Mouse (Mus musculus) limb, embryonic 12.5 days (tissue): ENCODE results near the gene Atp4b. TPM values are rescaled to one million over a fixed set of nuclear protein-coding genes. Genes with fewer than 3 reads are reported as not detected.

Source experiments
- ATAC-seq: fragments of 200-750 bp; cut with Nextera tagmentation; 2 replicates; pipeline ENCODE4 v1.8.0; 2017; ENCODE audit warnings: low read depth, moderate TSS enrichment; ENCODE audit not compliant: insufficient number of reproducible peaks, insufficient read depth, low FRiP score, low TSS enrichment
- H3K27ac ChIP-seq: fragments of 300-500 bp; sonication (generic); 2 replicates; pipeline ENCODE4 v1.5.1; 2016; ENCODE audit warnings: mild to moderate bottlenecking, moderate library complexity
- H3K27me3 ChIP-seq: fragments of 300-500 bp; sonication (generic); 2 replicates; pipeline ENCODE4 v1.6.1; 2016; ENCODE audit warnings: mild to moderate bottlenecking, moderate library complexity
- H3K36me3 ChIP-seq: fragments of 300-500 bp; sonication (generic); 2 replicates; pipeline ENCODE4 v1.6.1; 2016; ENCODE audit warnings: mild to moderate bottlenecking, moderate library complexity
- H3K4me1 ChIP-seq: fragments of 300-500 bp; sonication (generic); replicated peaks from 2 replicates; pipeline ENCODE4 v1.6.1; 2016
- H3K4me2 ChIP-seq: fragments of 300-500 bp; sonication (generic); 2 replicates; pipeline ENCODE4 v1.6.1; 2016; ENCODE audit warnings: mild to moderate bottlenecking, moderate library complexity
- H3K4me3 ChIP-seq: fragments of 300-500 bp; sonication (generic); replicated peaks from 2 replicates; pipeline ENCODE4 v1.5.1; 2016; ENCODE audit warnings: mild to moderate bottlenecking
- H3K9ac ChIP-seq: fragments of 300-500 bp; sonication (generic); replicated peaks from 2 replicates; pipeline ENCODE4 v1.6.1; 2016; ENCODE audit warnings: mild to moderate bottlenecking, moderate library complexity
- H3K9me3 ChIP-seq: fragments of 300-500 bp; sonication (generic); 2 replicates; pipeline ENCODE4 v1.6.1; 2016; ENCODE audit warnings: mild to moderate bottlenecking, moderate library complexity
- whole genome bisulfite sequencing: fragments of 180-500 bp; shearing (Covaris S2); methylation state at CpG from one replicate; pipeline ENCODE4 v1.1.7; 2016; 5-methylcytosine and 5-hydroxymethylcytosine counted together
- polyA plus RNA-seq: library from polyadenylated mRNA; unstranded; fragments of >200 nt; fragmentation: Nextera tagmentation; extraction: Ambion mirVana; gene quantifications from 2 replicates; pipeline ENCODE4 v1.2.1, GENCODE M21; 2016

Gene Atp4b
- polyA plus RNA-seq, 1 experiment from 2014 or later: not detected

DNA sequence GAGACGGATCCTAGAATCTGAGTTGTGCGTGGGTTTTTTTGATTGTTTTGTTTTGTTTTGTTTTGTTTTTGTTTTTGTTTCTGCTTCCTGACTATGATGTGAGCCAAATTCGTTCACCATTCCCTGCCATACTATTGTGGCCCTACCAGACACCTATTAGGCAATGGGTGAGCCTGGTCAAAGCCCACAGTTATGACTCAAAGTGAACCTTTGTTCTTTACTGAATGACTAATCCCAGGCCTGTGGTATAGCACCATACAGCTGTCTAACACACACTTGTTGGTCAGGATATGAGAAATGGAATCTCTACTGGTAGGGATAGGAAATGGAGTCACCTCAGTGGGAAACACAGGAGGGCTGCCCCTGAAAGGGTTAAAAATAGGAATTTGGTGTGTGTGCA lies 14.1 kb downstream of the Atp4b start:
- Histone ChIP-seq H3K9me3 (no peaks in the 10 kb centered on the region), H3K4me3 (no peak overlapping the region), H3K27ac (no peak overlapping the region), H3K27me3 (no peaks in the 10 kb centered on the region), H3K9ac (no peak overlapping the region), H3K4me2 (no peak overlapping the region), H3K36me3 (peaks cover 30% of the 10 kb centered on the region), H3K4me1 (no peaks in the 10 kb centered on the region)
- WGBS: 90% methylated on average over 3 of the region's 3 CpGs
- no peak for ATAC-seq

DNA sequence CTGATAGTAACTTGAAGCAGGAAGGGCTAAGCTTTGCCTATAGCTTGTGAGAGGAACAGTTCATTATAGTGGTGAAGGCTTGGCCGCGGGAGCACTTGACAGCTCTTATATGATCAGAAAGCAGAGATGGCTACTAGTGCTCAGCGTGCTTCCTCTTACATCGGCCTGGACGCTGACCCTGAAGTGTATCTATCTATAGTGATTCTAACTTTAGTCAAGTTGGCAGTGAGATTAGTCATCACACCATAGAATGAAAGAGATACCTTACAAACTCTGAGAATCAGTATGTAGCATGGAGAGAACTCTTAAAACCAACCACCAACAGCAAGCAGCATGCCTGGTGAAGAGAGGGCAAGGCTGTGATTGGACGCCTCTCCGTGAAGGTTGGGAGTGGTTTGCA lies 15.0 kb downstream of the Atp4b start:
- Histone ChIP-seq H3K27me3 (no peaks in the 10 kb centered on the region), H3K4me1 (no peaks in the 10 kb centered on the region), H3K4me3 (no peak overlapping the region), H3K9me3 (no peaks in the 10 kb centered on the region), H3K4me2 (no peak overlapping the region), H3K36me3 (peaks cover 39% of the 10 kb centered on the region), H3K27ac (no peak overlapping the region), H3K9ac (no peak overlapping the region)
- no peak for ATAC-seq
- 88% methylated on average over 7 of the region's 7 CpGs for WGBS

DNA sequence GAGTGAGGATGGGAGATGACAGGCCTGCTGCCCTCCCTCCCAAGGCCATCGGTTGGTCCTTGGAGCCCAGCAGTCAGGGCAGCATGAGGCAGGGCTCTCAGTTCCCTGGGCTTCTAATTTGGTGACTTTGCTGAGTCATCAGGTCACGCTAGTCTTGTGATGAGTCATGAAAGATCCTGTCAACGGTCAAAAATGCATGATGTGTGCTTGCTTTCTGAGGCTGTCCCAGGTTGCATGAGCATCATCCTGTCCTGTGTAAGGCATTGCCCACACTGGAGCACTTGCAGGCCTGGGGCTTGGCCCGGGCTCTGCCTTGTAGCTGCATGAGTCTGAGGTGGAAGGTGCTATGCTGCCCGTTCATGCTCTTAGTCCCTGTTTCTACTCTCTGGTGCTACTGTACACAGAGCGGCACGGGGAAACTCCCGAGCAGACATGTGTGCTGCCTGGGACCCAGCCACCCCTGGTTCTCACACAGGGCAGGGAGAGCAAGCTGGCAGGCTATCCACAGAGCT lies 23.4 kb downstream of the Atp4b start:
- ATAC-seq: no peak

DNA sequence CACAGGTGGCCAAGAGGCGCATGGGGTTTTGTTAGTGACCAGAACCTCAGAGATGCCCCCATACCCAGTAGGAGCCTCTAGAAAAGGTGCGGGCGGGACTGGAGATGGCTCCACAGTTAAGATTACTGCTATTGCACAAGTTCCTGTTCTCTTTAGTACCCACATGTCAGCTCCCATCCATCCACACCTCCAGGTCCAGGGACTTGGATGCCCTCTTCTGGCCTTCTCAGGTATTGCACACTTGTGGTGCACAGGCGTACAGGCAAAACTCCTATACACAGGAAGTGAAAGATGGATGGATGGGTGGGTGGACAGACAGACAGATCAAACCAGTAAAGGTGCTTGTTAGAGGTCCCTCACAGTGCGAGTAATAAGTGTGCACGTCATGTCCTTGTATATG lies 34.8 kb downstream of the Atp4b start:
- H3K4me2 ChIP-seq: no peak overlapping the region
- H3K4me1 ChIP-seq: no peaks in the 10 kb centered on the region
- ATAC-seq: no peak
- H3K9ac ChIP-seq: no peak overlapping the region
- H3K9me3 ChIP-seq: 0 out of 2 replicates have a peak, but pooled peaks cover 5% of the 10 kb centered on the region
- WGBS: 97% methylated on average over 6 of the region's 6 CpGs
- no peak overlapping the region for H3K27ac ChIP-seq
- H3K27me3 ChIP-seq: no peaks in the 10 kb centered on the region
- no peak overlapping the region for H3K4me3 ChIP-seq
- H3K36me3 ChIP-seq: peaks cover 97% of the 10 kb centered on the region

More for the DNA sequence above, 23.4 kb downstream of the Atp4b start:
- Histone ChIP-seq H3K27me3 (no peaks in the 10 kb centered on the region), H3K9me3 (no peaks in the 10 kb centered on the region), H3K4me3 (no peak overlapping the region), H3K36me3 (peaks cover 94% of the 10 kb centered on the region), H3K9ac (no peak overlapping the region), H3K27ac (no peak overlapping the region), H3K4me2 (no peak overlapping the region), H3K4me1 (no peaks in the 10 kb centered on the region)
- WGBS: 90% methylated on average over 8 of the region's 8 CpGs

DNA sequence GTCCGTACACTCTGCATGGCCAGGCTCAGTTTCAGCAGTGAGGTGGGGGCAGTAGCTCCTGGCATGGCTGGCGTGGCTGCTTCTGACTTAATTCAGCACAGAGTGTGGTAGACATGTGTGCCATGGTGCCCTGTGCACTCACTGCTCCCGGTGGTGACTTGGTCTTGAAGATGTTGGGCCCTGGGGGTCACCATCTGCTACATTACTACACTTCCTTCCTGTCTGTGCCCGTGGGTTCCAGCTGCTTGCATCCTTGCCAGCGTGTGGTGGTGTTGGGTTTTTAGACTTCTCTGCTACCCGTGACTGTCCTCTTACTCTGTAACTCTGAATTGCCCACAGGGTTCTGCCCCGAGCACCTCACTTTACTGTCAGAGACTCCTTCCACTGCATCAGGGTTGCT lies 36.4 kb downstream of the Atp4b start:
- H3K9ac ChIP-seq: no peak overlapping the region
- H3K4me3 ChIP-seq: no peak overlapping the region
- peaks cover 97% of the 10 kb centered on the region for H3K36me3 ChIP-seq
- ATAC-seq: no peak
- H3K4me1 ChIP-seq: no peaks in the 10 kb centered on the region
- H3K4me2 ChIP-seq: no peak overlapping the region
- WGBS: 93% methylated on average over 7 of the region's 7 CpGs
- no peaks in the 10 kb centered on the region for H3K27me3 ChIP-seq
- H3K27ac ChIP-seq: no peak overlapping the region
- 0 out of 2 replicates have a peak, but pooled peaks cover 5% of the 10 kb centered on the region for H3K9me3 ChIP-seq

DNA sequence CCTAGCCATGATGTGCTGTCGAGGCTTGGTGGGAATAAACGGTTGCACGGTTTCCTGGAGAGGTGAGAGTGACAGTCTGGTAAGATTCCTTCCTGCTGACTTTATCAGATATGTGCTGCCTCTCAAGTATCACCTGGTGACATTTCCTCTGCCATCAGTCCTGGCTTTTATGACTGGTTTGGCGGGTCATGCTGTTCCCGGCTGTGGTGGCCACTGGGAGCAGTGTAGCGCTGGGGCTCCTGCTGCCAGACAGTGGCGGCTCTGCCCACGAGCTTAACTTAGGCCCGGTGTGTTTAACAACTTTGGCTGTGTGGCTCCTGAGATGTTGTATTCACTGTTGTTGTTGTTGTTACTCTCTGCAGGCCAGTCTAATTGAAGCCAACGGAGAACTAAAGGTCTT lies 39.9 kb downstream of the Atp4b start:
- 80% methylated on average over 10 of the region's 10 CpGs for WGBS
- no peak overlapping the region for H3K4me2 ChIP-seq
- H3K36me3 ChIP-seq: peaks cover 100% of the 10 kb centered on the region
- ATAC-seq: no peak
- no peak overlapping the region for H3K4me3 ChIP-seq
- no peak overlapping the region for H3K27ac ChIP-seq
- H3K4me1 ChIP-seq: 0 out of 2 replicates have a peak, but pooled peaks cover 2% of the 10 kb centered on the region
- H3K9me3 ChIP-seq: 0 out of 2 replicates have a peak, but pooled peaks cover 4% of the 10 kb centered on the region
- no peak overlapping the region for H3K9ac ChIP-seq
- no peaks in the 10 kb centered on the region for H3K27me3 ChIP-seq

DNA sequence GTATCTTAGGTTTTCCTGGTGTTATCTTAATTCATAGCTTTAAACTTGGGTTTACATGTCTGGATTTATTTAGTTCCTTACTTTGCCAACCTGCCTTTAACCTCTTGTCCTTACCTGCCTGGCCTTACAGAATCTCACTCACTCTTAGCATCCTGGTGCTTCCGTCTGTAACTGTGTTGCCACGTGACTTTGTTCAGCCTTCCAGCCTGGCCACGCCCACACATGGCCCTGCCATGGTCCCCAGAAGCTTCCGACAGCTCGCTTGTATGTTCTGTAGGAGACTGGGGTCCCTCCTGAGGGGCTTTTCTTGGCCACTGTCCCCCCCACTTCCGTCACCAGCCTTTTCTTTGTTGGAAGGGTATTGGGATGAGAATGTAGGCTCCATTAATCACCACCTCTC lies 40.4 kb downstream of the Atp4b start:
- Histone ChIP-seq H3K4me1 (0 out of 2 replicates have a peak, but pooled peaks cover 2% of the 10 kb centered on the region), H3K4me2 (no peak overlapping the region), H3K27ac (no peak overlapping the region), H3K9ac (no peak overlapping the region), H3K4me3 (no peak overlapping the region), H3K36me3 (peaks cover 100% of the 10 kb centered on the region), H3K27me3 (no peaks in the 10 kb centered on the region), H3K9me3 (no peaks in the 10 kb centered on the region)
- ATAC-seq: no peak
- WGBS: 82% methylated on average over 6 of the region's 6 CpGs

DNA sequence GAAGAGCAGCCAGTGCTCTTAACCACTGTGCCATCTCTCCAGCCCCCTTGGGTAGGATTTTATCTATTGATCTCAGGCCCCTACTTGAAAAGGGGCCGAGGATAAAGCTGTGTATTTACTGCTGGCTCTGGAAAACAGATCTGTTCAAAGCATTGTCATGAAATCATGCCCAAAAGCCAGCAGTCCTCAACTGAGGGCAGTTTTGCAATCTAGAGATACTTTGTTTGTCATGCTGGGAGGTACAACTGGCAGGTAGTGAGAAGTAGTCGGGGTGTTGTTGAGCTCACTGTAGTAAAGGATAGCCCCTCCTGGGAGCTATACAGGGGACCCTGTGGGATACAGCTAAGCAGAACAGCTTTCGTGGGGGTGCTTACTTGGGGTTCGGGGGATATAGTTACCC lies 42.7 kb downstream of the Atp4b start:
- Histone ChIP-seq H3K4me2 (no peak overlapping the region), H3K9ac (no peak overlapping the region), H3K4me1 (0 out of 2 replicates have a peak, but pooled peaks cover 2% of the 10 kb centered on the region), H3K36me3 (peaks cover 100% of the 10 kb centered on the region), H3K9me3 (no peaks in the 10 kb centered on the region), H3K4me3 (no peak overlapping the region), H3K27me3 (no peaks in the 10 kb centered on the region), H3K27ac (no peak overlapping the region)
- ATAC-seq: no peak
- WGBS: 87% methylated on average over 4 of the region's 4 CpGs

DNA sequence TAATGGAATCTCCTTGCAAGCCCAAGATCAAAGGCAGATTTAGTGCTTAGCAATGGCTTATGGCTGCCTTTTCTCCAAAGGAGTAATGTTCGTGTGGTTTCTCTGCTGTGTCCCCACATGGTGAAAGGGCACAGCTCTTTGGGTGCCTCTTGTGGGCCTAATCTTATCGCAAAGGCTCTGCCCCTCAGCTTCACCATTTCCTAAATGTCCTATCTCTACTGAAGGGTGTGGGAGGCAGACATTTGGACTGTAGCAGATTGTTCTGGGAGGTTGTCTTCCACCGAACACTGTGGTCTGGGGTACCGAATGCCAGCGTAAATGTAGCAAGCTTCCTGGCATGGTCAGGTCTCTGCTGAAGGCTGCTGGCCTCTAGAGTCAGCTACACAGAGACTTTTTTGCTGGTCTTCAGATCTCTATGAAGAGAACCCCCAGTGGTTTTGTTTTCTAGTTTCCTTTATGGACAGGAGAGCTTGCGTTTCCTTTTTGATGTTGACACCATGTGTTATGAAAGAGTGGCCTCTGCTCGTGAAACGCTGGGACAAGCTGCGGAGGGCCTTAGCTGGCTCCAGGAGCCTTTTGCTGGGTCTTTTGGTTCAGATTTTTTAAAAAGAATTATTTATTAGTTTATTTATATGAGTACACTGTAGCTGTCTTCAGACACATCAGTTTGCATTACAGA lies 43.3 kb downstream of the Atp4b start:
- Histone ChIP-seq H3K4me3 (no peak overlapping the region), H3K4me2 (no peak overlapping the region), H3K36me3 (peaks cover 100% of the 10 kb centered on the region), H3K9me3 (no peaks in the 10 kb centered on the region), H3K27me3 (no peaks in the 10 kb centered on the region), H3K27ac (no peak overlapping the region), H3K9ac (no peak overlapping the region), H3K4me1 (0 out of 2 replicates have a peak, but pooled peaks cover 2% of the 10 kb centered on the region)
- no peak for ATAC-seq
- 80% methylated on average over 9 of the region's 9 CpGs for WGBS

DNA sequence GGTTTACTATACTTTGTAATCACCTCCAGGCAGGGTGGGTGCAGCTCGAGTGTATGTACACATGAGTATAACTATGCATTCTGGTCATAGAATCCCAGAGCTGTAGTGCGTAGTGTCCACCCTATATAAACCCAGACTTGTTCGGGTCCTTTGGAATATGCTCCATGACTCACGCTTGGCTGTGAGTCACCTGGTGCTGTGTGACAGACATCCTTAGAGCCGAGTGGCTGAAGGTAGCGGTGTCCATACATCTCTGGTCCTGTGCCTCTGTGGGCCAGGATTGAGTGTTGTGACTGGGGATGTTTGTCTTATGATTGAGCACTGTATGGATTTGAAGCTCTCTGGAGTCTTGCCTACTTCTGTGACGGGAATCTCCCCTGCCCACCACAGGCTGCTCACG lies 44.0 kb downstream of the Atp4b start:
- ATAC-seq: no peak
- H3K9me3 ChIP-seq: no peaks in the 10 kb centered on the region
- no peak overlapping the region for H3K27ac ChIP-seq
- H3K4me1 ChIP-seq: 0 out of 2 replicates have a peak, but pooled peaks cover 2% of the 10 kb centered on the region
- H3K36me3 ChIP-seq: peaks cover 100% of the 10 kb centered on the region
- H3K9ac ChIP-seq: no peak overlapping the region
- WGBS: 87% methylated on average over 8 of the region's 8 CpGs
- no peak overlapping the region for H3K4me3 ChIP-seq
- no peak overlapping the region for H3K4me2 ChIP-seq
- H3K27me3 ChIP-seq: no peaks in the 10 kb centered on the region

DNA sequence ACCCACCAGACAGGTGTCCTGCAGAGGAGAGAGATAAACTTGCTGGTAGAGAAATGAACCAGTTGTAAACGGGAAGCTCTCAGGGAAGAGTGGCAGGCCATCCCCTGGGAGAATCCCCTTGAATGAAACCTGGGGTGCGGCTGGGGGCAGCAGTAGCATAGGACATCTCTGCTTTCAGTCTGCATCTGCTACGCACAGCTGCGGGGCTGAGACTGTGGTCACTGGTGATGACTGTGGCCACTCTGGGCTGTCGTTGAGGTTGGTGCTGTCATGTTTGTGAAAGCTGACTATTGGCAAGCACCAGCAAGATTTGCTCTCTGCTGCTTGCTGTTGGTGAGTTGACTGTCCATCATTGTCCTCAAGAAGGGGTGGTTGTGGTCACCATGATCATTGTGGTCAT lies 45.0 kb downstream of the Atp4b start:
- Histone ChIP-seq H3K4me3 (no peak overlapping the region), H3K9me3 (no peaks in the 10 kb centered on the region), H3K36me3 (peaks cover 100% of the 10 kb centered on the region), H3K4me1 (0 out of 2 replicates have a peak, but pooled peaks cover 2% of the 10 kb centered on the region), H3K27ac (no peak overlapping the region), H3K9ac (no peak overlapping the region), H3K4me2 (no peak overlapping the region), H3K27me3 (no peaks in the 10 kb centered on the region)
- ATAC-seq: no peak
- 89% methylated on average over 5 of the region's 5 CpGs for WGBS

DNA sequence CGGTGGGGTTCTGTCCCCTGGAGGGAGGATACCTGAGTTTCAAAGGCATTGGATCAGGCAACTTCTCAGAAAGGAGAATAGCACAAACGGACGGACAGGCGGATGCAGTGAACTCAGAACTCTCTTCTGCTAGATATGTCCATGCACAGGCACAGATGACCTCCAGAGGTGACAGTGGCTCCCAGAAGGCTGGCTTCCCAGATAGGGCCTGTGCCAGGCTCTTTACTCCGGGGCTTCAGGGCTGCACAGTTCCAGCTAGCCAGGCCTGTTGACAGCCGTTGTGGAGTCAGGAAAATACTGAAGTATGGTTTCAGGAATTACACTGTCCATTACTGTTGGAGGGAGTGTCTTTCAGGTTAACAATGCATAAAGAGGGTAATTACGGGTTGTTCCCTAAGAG lies 46.6 kb downstream of the Atp4b start:
- H3K27me3 ChIP-seq: no peaks in the 10 kb centered on the region
- no peak overlapping the region for H3K4me3 ChIP-seq
- no peak overlapping the region for H3K9ac ChIP-seq
- no peaks in the 10 kb centered on the region for H3K9me3 ChIP-seq
- 92% methylated on average over 7 of the region's 7 CpGs for WGBS
- H3K36me3 ChIP-seq: peaks cover 100% of the 10 kb centered on the region
- ATAC-seq: no peak
- H3K4me1 ChIP-seq: 0 out of 2 replicates have a peak, but pooled peaks cover 2% of the 10 kb centered on the region
- no peak overlapping the region for H3K27ac ChIP-seq
- no peak overlapping the region for H3K4me2 ChIP-seq
